Mouse (Mus musculus): ENCODE measurements at regions not wholly inside any gene's neighbourhood (a gene's known extent, or its start where the extent isn't known, plus 50 kb on each side); places are given as distances from the start of the nearest gene placed in this dataset.
"Not testable (repeated sequence)": the region's sequence is repeated elsewhere in the genome, so short reads cannot be mapped to it uniquely, and the experiment has no call there.

DNA sequence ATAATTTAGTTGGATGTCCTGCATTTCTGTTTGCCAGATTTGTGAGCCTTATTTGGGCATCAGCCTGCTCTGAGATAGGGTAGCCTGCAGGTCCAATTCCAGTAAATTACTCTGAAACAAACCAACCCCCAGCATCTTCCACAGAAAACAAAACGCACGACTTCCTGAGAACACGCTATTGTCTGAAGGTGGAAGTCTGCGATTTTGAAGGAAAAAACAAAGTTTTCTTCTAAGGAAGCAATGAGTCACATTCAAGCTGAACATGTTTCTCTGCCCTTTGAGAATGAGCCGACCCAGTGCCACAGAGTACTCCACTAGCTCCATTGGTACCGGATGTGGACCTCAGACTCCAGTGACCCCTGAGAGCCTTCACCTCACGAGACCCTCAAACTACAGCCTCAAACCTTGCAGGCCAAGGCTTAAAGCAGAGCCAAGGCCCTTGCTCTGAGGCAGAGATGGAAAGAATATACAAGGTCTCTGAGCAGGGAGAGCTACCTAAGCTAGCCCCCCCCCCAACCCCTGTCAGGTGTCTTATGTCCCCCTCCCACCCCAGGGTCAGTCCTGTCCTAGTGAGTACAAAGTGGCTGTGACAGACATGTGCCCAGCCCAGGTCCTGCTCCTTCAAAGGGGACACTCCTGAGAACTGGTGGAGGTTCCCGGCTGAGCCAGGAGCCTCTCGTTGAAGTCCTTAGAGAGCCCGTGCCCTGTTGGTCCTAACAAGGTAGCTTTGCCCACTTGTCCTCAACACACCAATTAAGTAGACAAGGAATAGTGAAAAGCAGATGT is 87.3 kb downstream of the Hs1bp3 start:
- Histone ChIP-seq H3K9me3 (ENCODE audit: control insufficient read depth, low read length) (no peaks in the 10 kb centered on the region), H3K36me3 (ENCODE audit: control insufficient read depth, insufficient read depth, low read length) (no peaks in the 10 kb centered on the region), H3K4me2 (ENCODE audit: low read depth, severe bottlenecking) (no peak overlapping the region), H3K4me1 (ENCODE audit: control insufficient read depth, insufficient read depth, low read length) (no peaks in the 10 kb centered on the region), H3K27ac (replicated peaks; ENCODE audit: low read depth, low read length) (no peak overlapping the region), H3K27me3 (ENCODE audit: control insufficient read depth, insufficient read depth, low read length) (no peaks in the 10 kb centered on the region), H3K9ac (ENCODE audit: low read length) (no peak overlapping the region), H3K4me3 (ENCODE audit: low read depth, low read length) (no peak overlapping the region)
- DNase-seq (ENCODE audit: low spot score) (no peak), ATAC-seq (ENCODE audit: insufficient number of reproducible peaks, low FRiP score, low TSS enrichment, low read depth) (no peak)
- 88% methylated on average over 10 of the region's 10 CpGs for whole genome bisulfite sequencing

DNA sequence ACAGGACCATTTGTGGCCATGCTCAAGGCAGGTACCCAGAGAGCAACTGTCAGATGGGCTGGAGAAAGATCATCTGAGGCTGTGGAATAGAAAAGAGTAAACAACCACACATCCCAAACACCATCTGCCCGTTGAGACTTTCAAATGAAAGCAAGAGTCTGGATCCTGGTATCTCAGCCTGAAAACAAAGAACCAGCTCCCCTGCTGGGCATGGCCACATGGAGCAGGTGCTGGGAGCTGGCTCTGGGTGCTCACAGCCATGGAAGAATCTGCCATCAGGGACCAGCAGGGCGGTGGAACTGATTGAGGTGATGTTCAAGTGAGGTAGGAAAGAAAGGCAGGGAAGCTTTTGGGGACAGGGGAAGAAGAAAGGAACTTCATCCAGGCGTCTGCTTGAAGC is 85.6 kb downstream of the Hs1bp3 start:
- Histone ChIP-seq H3K4me3 (ENCODE audit: low read depth, low read length) (no peak overlapping the region), H3K9me3 (ENCODE audit: control insufficient read depth, low read length) (no peaks in the 10 kb centered on the region), H3K4me1 (ENCODE audit: control insufficient read depth, insufficient read depth, low read length) (0 out of 2 replicates have a peak, but pooled peaks cover 5% of the 10 kb centered on the region), H3K27ac (replicated peaks; ENCODE audit: low read depth, low read length) (no peak overlapping the region), H3K27me3 (ENCODE audit: control insufficient read depth, insufficient read depth, low read length) (no peaks in the 10 kb centered on the region), H3K36me3 (ENCODE audit: control insufficient read depth, insufficient read depth, low read length) (no peaks in the 10 kb centered on the region), H3K9ac (ENCODE audit: low read length) (no peak overlapping the region), H3K4me2 (ENCODE audit: low read depth, severe bottlenecking) (no peak overlapping the region)
- DNase-seq (ENCODE audit: low spot score) (no peak), ATAC-seq (ENCODE audit: insufficient number of reproducible peaks, low FRiP score, low TSS enrichment, low read depth) (no peak)
- 73% methylated on average over 3 of the region's 3 CpGs for WGBS

DNA sequence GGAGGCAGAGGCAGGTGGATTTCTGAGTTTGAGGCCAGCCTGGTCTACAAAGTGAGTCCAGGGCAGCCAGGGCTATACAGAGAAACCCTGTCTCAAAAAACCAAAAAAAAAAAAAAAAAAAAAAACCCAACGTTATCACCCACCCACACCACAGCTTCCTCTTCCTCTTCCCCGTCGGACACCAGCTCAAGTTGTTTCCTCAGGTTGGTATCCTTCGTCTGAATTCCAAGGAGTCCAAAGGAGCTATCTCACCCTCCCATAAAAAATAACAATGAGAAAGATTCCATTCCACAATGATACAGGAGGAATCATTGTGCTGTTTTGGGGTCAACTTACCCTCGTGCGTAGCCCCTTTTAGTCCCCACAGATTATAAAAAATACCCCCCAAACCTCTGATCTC is 83.2 kb downstream of the Hs1bp3 start:
- not testable (repeated sequence) for H3K4me1 ChIP-seq (ENCODE audit: control insufficient read depth, insufficient read depth, low read length); H3K27ac ChIP-seq (replicated peaks; ENCODE audit: low read depth, low read length); H3K4me2 ChIP-seq (ENCODE audit: low read depth, severe bottlenecking); H3K36me3 ChIP-seq (ENCODE audit: control insufficient read depth, insufficient read depth, low read length); H3K4me3 ChIP-seq (ENCODE audit: low read depth, low read length); DNase-seq (ENCODE audit: low spot score); H3K9ac ChIP-seq (ENCODE audit: low read length); H3K27me3 ChIP-seq (ENCODE audit: control insufficient read depth, insufficient read depth, low read length); H3K9me3 ChIP-seq (ENCODE audit: control insufficient read depth, low read length); ATAC-seq (ENCODE audit: insufficient number of reproducible peaks, low FRiP score, low TSS enrichment, low read depth)
- 93% methylated on average over 6 of the region's 6 CpGs for WGBS

DNA sequence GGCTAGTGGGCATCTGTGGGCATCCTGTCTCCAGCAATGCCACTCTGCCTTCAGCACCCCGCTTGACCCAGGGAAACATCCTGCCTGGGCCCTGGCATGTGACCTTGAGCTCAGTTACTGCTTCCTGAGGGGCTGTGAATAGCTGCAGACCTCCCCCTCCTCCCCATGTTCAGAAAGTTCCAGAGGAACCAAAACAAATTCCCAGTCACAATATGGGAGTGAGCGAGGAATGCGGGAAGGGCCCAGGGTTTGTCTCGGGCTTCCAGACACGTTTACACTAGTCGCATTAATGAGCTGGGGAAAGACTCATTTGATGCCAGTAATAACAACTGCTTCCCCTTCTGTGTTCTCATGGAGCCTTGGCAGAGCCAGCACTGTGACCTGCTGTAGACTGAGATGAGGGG is 81.7 kb downstream of the Hs1bp3 start:
- Histone ChIP-seq H3K4me1 (ENCODE audit: control insufficient read depth, insufficient read depth, low read length) (0 out of 2 replicates have a peak, but pooled peaks cover 5% of the 10 kb centered on the region), H3K4me3 (ENCODE audit: low read depth, low read length) (no peak overlapping the region), H3K9ac (ENCODE audit: low read length) (no peak overlapping the region), H3K9me3 (ENCODE audit: control insufficient read depth, low read length) (no peaks in the 10 kb centered on the region), H3K27ac (replicated peaks; ENCODE audit: low read depth, low read length) (no peak overlapping the region), H3K36me3 (ENCODE audit: control insufficient read depth, insufficient read depth, low read length) (no peaks in the 10 kb centered on the region), H3K4me2 (ENCODE audit: low read depth, severe bottlenecking) (no peak overlapping the region), H3K27me3 (ENCODE audit: control insufficient read depth, insufficient read depth, low read length) (no peaks in the 10 kb centered on the region)
- ATAC-seq (ENCODE audit: insufficient number of reproducible peaks, low FRiP score, low TSS enrichment, low read depth) (no peak), DNase-seq (ENCODE audit: low spot score) (no peak)
- WGBS, result 73% methylated on average over 6 of the region's 6 CpGs

DNA sequence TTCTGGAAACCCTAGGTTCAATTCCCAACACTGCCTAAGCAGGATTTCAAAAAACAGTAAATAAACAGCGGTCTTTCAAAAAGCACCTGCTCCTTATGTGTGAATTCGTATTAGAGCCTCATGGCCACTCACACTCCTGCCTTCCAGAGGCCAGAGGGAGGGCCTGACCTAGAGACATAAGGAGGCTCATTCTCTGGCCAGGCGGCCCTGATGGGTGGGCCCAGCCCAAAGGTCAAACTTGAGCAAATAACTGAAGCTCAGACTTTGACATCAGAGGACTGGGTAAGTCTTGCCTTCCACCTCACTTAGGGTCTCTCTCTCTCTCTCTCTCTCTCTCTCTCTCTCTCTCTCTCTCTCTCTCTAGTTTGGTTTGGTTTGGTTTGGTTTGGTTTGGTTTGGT is 80.7 kb downstream of the Hs1bp3 start:
- no peaks in the 10 kb centered on the region for H3K9me3 ChIP-seq (ENCODE audit: control insufficient read depth, low read length)
- no peak overlapping the region for H3K27ac ChIP-seq (replicated peaks; ENCODE audit: low read depth, low read length)
- ATAC-seq (ENCODE audit: insufficient number of reproducible peaks, low FRiP score, low TSS enrichment, low read depth), result no peak
- H3K27me3 ChIP-seq (ENCODE audit: control insufficient read depth, insufficient read depth, low read length), result no peaks in the 10 kb centered on the region
- H3K9ac ChIP-seq (ENCODE audit: low read length), result no peak overlapping the region
- no peak overlapping the region for H3K4me3 ChIP-seq (ENCODE audit: low read depth, low read length)
- no peak for DNase-seq (ENCODE audit: low spot score)
- 80% methylated on average over 3 of the region's 3 CpGs for WGBS
- no peaks in the 10 kb centered on the region for H3K36me3 ChIP-seq (ENCODE audit: control insufficient read depth, insufficient read depth, low read length)
- 0 out of 2 replicates have a peak, but pooled peaks cover 5% of the 10 kb centered on the region for H3K4me1 ChIP-seq (ENCODE audit: control insufficient read depth, insufficient read depth, low read length)
- H3K4me2 ChIP-seq (ENCODE audit: low read depth, severe bottlenecking), result no peak overlapping the region
